Mouse (Mus musculus) embryo, embryonic 10.5 days (tissue): ENCODE data around the gene Sdk2.

Experiments used
- DNase-seq: peaks from one replicate; pipeline ENCODE4 v3.0.0-alpha.2; 2015; ENCODE audit warnings: low spot score

The Sdk2 gene

DNA sequence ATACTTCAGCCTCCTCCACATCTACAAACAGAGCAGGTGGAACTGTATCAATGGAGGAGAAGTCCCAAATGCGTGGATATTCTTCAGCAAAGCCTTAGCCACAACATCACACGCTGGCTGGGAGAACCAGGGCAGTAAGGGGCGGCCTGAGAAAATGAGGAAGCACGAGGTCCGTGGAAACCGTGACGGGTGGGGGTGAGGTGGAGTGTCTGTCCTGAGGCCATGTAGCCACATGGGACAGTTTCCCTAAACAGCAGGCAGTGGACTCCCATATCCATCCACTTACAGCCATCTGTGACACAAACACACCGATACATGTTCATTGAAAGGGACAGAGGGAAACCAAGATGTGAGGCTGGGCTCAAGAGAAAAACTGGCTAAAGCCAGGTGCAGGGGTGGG lies 328.9 kb downstream of the Sdk2 start:
- DNase-seq: no peak

DNA sequence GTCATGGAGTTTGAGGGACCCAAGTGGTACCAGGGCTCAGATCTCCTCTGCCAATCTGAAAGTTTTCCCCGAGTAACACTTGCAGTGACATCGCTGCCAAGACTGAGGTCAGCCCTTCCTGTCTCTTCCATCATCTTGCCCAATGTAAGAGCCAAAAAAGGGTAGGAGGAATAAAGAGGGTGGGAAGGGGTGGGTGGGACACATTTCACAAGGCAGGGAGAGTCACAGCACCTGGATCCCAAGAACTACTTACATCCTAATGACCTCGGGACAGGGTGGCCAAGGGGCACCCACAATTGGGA lies 329.3 kb downstream of the Sdk2 start:
- no peak for DNase-seq

DNA sequence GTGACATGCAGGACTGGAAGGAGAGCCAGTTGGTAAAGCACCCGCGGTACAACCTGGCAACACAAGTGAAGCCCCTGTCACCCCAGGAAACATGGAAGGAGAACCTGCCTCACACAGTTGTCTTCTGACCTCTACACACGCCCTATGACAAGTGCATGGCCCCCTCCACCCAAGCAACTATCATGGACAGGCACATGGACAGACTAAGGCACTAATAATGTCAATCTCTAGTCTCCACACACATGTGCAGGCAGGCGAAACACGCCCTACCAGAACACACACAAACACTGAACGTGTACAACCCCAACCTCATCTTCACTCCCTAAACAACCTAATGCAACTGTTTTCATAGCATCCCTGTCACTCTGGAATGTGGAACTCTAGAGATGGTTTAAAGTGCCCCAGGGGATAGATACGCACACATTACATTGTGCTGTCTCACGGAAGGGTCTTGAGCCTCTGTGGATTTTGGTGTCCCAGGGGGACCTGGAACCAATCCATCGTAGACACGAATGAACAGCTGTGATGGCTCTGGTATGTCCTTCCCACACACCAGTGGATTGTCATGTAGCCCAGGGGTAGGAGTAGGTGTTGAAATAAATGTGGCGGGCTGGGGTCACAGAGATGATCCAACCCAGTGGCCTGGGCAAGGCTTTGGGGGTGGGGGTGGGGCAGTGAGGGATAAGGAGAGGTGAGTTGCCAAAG lies 329.8 kb downstream of the Sdk2 start:
- no peak for DNase-seq

DNA sequence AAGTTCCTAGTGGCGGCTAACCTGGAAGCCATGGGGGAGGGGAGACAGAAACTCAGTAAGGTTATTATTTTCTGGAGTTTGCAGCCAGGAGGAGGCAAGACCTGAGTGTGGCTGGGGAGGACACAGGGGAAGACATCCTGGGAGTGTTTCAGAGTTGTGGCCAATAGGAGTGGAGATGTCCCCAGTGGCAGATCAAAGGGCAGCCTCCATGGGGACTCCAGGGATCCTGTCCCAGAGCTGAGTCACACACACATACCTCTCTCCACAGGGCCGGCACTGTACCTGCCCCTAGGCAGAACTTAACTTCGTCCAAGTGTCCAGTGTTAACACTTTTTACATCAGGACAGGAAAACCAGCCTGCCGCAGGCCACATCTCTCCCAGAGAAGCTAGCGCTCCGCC lies 331.7 kb downstream of the Sdk2 start:
- DNase-seq: no peak

DNA sequence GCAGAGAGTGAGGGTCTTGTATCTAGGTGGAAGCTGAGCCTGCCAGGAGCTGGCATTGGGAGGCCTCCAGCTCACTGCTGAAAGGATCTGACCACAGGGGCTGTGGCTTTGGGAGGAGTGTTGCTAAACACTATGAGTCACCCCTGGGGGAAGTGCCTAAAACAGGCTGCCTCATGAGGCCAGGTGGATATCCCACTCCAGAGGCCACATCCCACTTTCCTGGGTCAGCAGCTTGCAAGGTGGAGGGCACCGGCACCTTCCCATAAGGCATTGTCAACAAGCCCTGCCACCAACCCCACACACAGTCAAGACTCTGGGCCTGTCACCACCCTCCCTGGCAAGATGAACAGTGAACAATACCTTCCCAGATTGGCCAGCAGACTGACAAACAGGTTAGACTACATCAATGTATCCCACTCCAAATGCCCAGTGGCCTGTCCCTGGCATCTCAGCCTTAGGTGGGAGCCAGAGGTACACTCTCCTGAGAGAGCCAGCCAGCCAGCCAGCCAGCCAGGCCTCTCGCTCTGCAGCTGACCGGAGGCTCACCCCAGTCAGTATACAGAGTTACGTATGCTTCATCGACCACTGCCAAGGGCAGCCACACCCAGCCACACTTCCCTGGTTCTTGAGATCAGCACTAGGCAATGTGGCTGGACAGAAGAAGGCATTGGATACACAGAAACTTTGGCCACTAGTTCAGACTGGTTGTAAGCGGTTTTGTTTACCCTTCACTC lies 333.0 kb downstream of the Sdk2 start:
- no peak for DNase-seq

DNA sequence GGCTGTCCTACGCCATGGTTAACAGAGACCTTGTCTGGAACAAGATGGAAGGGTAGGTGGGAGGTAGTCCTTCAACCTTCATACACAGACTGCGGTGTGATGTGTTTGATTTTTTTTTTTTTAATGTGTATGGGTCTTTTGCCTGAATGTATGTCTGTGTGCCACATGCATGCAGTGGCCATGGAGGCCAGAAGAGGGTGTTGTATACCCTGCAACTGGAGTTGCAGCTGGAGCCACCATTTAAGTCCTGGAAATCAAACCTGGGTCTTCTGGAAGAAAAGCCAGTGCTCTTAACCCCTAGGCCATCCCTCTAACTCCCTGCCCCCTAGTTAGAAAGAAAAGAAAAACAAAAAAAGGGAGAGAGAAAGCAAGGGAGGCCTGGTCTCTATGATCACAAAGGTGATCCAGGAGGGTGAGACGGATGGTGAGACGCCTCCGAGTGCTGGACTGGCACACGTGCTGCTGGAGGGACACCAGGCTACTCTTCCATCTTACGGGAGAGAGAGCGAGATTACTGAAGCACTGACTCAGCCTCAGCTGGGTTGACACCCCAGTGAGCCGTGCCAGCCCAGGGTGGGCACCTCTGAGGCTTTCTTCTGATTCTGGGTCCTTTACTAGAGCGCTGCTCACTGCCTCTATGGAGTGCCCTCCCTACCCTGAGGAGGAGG lies 334.8 kb downstream of the Sdk2 start:
- no peak for DNase-seq

DNA sequence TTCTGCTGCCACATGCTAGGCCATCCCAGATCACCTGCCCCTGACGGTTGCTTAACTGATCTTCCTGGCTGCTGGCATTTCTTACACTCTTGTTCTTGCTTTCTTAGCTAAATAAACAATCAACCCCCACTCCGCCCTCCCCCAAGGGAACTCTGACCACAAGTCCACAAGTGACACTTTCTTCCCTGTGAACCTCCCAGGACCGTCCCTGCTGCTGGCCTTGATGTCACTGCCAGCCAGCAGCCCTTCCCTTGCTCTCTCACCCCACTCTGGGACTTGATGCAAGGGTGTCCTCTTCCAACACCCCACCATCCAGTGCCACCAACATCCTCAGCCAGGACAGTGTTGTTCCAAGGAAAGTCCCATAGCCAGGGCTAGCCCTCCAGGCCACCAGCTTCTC lies 336.0 kb downstream of the Sdk2 start:
- DNase-seq: no peak

DNA sequence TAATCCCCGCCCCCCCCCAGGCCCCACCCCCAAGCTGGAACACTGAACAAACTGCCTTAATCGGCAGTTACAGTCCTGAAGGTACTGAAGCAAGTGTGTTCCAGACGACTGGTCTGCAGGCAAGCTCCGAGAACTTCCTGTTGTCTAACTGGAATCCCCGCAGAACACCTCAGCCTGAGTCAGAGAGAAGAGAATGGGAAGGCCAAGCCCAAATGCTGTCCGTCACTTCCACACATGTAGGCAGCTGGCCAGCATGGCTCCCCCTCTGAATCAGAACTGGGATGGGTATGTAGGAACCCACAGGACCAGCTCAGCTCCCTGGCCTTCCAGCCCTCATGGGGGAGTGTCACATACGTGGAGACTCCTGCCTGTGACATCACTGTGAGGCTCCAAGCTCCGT lies 336.9 kb downstream of the Sdk2 start:
- DNase-seq: no peak

DNA sequence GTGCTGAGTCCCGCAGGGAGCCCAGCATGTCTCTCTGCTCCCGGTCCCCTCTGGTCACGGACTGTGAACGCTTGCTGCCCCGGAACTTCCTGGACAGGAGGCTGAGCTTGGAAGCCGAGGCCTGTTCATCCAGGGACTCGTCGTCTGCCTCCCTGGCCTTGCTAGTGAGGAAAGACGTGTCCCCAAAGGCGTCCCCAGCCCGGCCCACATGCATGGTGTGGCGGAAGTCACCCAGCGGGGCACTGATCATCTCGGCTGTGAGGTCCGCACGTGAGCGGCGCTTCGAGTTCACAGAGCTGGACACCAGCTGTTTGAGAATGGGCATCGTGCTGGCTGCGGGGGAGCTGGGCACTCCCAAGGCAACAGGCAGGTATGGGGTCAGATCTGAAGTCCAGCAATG lies 337.6 kb downstream of the Sdk2 start:
- no peak for DNase-seq

DNA sequence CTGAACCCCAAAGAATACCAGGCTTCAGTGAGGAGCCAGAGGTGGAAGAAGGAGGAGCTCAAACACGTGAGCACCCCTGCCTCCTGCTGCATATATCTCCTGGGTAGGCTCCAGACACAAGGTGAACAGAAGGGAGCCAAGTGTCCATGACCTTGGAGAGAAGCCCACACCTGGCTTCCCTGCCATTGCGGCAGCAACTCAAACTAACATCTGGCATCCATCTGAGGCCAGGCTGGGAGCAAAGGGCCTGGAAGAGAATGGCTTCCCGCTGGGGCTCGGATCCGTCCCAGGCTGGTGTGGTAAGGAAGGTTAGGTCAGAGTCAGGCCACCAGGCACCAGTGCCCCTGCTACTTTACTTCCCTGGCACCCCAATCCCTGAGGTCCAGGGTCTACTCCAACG lies 338.9 kb downstream of the Sdk2 start:
- DNase-seq: peak; percentile 63

DNA sequence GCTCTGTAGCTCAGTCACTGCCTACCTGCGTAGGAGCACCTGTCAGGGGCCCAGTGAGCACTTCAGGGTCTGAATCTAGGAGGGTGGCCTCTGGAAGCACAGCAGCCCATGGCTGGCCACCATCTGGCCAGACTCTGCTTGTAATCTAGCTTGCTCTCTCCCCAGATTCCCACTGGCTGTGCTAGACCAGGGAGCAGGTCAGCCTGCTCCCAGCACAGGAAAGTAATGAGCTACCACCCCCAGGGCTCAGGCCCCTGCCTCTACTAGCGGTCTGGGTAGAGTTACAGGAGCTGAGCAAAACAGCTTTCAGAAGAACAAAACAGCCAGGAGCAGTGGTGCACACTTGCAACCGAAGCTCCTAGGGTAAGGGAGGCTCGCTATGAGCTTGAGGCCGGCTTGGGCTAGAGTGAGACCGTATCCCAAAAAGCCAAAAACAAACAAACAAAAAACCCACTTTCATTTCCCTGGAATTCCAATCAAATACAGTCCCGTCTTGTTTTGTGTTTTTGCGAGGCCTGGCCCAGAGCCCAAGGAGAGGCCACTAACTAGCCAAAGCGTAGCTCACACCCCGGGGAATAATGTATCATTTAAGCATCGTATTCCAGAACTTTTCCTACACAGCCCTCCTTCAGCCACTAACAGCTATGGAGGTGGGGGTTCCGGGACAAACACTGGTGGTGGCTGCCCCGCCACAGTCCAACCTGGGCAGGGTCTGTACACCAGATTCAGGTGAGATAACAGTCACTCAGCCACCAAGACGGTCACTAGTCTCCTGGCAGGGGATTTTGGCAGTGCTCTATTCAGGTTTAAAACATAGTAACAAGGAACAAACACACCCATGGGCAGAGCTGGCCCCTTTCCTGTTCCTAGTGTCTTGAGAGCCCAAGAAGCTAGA lies 339.6 kb downstream of the Sdk2 start:
- no peak for DNase-seq
